Mouse (Mus musculus) granulocyte monocyte progenitor cell, adult 5-6 weeks (primary cell): ENCODE results near the gene Ppm1b. TPM values are rescaled to one million over a fixed set of nuclear protein-coding genes. Genes with fewer than 3 reads are reported as not detected.

Experiments
- ATAC-seq: replicated peaks from 2 replicates; pipeline ENCODE4 v1.8.0; 2016; ENCODE audit warnings: mild to moderate bottlenecking, moderate TSS enrichment, inconsistent platforms; ENCODE audit not compliant: poor library complexity, severe bottlenecking
- total RNA-seq, 2 experiments: library from RNA; stranded (forward) in 1 of 2; stranded (reverse) in 1 of 2; fragments of 200-712, 200-1000 nt in 1 of 2; fragments of >200 nt in 1 of 2; fragmentation: Nextera tagmentation in 1 of 2; gene quantifications; 2 replicates each; pipeline ENCODE4 v1.2.3; 2014 to 2017

Ppm1b gene
- total RNA-seq, 2 experiments from 2014 or later = 39.3 to 48.2 TPM

DNA sequence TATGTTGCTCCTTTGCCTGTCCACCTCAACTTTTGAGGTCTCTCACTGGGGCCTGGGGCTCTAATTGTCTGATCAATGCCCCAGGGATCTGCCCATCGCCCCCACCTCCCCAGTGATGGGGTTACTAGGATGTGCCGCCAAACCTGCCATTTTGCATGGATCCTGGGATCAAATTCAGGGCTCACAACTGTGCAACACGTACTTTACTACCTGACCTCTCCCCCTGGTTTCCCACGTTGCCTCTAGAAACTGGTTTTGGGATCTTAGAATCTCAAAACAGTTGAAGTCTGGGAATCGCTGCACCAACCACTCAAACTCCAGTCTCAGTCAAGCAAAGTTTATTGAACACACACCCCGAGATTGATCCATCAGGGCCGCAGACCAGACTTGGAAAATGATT, 101.7 kb downstream of the Ppm1b start:
- no peak for ATAC-seq

DNA sequence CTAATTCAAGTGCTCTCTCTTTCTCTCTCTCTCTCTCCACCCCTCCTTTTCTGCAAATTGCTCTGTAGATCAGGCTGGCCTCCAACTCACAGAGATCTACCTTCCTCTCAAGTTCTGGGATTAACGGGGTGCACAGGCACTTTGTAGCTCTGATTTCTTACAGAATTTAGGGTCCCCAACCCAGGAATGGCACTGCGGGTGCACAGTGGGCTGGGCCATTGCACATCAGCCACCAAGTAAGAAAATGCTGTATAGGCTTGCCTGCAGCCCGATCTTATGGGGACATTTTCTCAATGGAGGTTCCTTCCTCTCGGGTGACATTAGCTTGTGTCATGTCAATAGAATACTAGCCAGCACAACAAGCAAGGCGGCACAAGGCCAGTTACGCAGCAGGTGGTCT, 102.6 kb downstream of the Ppm1b start:
- no peak for ATAC-seq

DNA sequence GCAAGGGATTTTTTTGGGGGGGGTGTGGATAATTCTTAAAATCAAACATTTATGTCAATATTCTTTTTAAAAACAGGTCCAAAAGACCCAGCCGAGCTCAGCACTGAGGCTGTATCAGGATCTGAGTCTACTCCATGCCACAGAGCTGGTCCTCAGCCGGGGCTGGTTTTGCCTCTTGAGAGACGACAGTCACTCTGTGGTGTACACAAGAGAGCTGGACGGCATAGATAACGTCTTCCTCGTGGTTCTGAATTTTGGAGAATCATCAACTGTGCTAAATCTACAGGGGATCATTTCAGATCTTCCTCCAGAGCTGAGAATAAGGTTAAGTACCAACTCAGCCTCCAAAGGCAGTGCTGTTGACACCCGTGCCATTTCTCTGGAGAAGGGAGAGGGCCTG, 107.0 kb downstream of the Ppm1b start:
- no peak for ATAC-seq

DNA sequence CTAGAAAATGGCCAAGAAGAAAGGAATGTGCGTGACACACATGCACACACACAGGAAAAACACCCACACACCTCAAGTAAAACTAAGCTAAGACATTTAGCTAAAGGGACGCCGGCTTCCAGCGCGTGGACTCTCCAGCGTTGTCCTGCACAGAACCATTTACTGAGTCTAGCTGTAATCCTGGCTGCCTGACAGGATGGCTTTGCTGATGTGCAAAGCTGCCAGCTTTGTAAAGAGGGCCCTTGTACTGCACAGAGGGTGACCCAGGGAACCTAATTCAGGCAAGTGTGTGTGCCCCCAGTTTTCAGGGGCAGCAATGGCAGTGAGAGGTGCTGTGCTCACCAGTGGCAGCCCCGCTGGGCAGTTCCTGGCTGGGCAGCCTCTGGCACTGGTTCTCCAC, 110.8 kb downstream of the Ppm1b start:
- ATAC-seq = no peak

DNA sequence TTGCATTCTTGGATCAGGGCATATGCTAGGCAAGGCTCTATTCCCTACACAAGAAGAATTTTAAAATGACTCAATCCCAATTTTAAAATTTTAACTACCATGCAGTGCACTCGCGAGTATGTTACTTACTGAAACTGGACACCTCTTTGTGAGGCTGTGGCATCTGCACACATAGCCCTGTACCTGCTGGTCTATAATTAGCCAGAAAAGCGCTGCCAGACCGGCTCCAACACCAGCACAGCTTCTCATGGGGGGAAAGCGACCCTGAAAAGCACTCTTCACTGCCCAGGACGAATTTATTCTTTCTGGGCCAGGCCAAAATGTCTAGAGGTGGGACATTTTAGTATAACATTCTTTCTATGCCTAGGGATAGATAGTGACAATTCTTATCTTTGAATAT, 114.1 kb downstream of the Ppm1b start:
- ATAC-seq = no peak

DNA sequence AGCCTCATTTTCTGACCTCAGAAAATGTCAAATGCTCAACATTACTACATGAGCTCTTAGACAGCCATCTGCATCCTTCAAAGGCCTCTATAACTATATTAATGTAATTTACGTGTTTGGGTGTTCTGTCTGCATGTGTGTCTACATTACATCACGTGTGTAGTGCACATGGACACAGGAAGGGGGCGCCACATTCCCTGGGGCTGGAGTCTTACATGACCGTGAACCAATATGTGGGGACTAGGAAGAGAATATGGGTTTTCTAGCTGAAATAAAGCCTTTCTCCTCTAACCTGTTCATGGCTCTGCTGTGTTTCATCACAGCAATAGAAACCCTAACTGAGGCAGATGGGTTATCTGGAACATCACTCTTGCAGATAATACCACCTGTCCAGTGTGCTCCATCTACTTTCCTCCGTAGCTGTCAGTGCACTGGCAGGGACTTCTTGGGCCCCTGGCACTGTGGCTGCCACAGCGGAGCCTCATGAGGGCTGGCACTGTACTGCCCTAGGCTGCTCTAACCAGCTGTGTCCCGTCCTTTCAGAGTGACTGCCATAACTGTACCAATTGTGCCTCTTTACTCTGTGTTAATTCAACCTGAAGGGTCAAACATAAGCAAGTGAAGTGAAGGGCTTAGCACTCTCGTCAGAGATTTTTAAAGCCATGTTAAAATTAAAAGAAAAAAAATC, 114.7 kb downstream of the Ppm1b start:
- no peak for ATAC-seq

DNA sequence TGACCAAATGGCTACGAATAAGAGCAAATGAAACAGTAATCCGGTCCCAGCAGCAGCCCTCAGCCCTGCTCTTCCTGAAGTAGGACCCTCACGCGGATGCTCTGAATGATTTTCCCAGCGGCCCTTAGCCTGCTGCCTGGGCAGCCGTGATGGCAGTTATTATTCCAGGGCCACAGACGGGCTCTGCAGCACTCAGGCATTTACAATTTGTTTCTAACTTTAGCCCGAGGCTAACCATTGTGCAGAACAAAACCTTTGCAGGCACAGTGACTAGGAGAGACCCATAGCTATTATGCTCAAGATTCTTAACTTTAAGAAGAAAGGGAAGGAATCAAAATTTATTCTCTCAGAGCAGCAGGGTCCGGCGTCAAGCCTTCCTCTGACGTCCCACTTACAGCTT, 115.8 kb downstream of the Ppm1b start:
- ATAC-seq = no peak

DNA sequence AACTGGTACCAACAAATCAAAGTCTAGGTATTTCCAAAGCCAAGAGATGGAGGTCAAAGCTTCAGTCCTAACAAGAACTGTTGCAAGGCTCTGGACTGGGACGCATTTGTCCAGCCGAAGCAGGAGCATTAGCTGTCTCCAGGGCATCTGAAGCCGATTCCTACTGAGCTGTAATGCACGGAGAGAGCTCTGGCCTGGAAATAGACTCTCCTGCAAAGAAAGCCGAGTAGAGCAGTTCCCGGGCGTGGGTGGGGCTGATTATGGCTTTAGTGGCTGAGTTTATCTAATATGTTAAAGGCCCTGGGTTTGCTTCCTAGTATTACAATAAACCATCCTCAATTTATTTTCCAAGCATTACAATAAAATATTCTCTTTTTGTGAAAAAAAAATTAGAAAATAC, 116.7 kb downstream of the Ppm1b start:
- ATAC-seq = no peak

Other genes with a start within 250 kb of the Ppm1b start
- 48.6 and 51.2 TPM in 2 replicates for gene Lrpprc, start 166.0 kb upstream of the Ppm1b start, total RNA-seq (2014; fragmentation: Nextera tagmentation)
- gene Lrpprc, start 166.0 kb upstream of the Ppm1b start, total RNA-seq (2017) = 76.4 and 80.7 TPM in 2 replicates
- not detected in 2 replicates for gene Slc3a1, start 71.6 kb downstream of the Ppm1b start, total RNA-seq (2014; fragmentation: Nextera tagmentation)
- 0.62 TPM in 1 of 2 replicates, not detected in the other for gene Slc3a1, start 71.6 kb downstream of the Ppm1b start, total RNA-seq (2017)
- 29.3 and 39.9 TPM in 2 replicates for gene Prepl, start 133.5 kb downstream of the Ppm1b start, total RNA-seq (2014; fragmentation: Nextera tagmentation)
- 25.9 and 28.0 TPM in 2 replicates for gene Prepl, start 133.5 kb downstream of the Ppm1b start, total RNA-seq (2017)
- 4.7 and 8.4 TPM in 2 replicates for gene Camkmt, start 133.8 kb downstream of the Ppm1b start, total RNA-seq (2014; fragmentation: Nextera tagmentation)
- gene Camkmt, start 133.8 kb downstream of the Ppm1b start, total RNA-seq (2017) = 3.6 and 5.5 TPM in 2 replicates